Mouse (Mus musculus) cortical plate, adult 2 months (tissue): Measurements from ENCODE around the gene Fbxo2.
A peak's percentile ranks its signal among the peaks of the same experiment; 100 is the strongest.

Experiments used
- CTCF ChIP-seq: fragments of 200-500 bp; IDR thresholded peaks from 2 replicates; pipeline ENCODE4 v1.5.1; 2011; ENCODE audit warnings: mild to moderate bottlenecking, control low read depth, low read length; ENCODE audit not compliant: insufficient read depth; ENCODE audit errors: extremely low read depth
- POLR2A ChIP-seq: fragments of 200-500 bp; IDR thresholded peaks from 2 replicates; pipeline ENCODE4 v1.6.1; 2011; ENCODE audit warnings: mild to moderate bottlenecking, low read length, control low read depth; ENCODE audit not compliant: insufficient read depth; ENCODE audit errors: extremely low read depth

DNA sequence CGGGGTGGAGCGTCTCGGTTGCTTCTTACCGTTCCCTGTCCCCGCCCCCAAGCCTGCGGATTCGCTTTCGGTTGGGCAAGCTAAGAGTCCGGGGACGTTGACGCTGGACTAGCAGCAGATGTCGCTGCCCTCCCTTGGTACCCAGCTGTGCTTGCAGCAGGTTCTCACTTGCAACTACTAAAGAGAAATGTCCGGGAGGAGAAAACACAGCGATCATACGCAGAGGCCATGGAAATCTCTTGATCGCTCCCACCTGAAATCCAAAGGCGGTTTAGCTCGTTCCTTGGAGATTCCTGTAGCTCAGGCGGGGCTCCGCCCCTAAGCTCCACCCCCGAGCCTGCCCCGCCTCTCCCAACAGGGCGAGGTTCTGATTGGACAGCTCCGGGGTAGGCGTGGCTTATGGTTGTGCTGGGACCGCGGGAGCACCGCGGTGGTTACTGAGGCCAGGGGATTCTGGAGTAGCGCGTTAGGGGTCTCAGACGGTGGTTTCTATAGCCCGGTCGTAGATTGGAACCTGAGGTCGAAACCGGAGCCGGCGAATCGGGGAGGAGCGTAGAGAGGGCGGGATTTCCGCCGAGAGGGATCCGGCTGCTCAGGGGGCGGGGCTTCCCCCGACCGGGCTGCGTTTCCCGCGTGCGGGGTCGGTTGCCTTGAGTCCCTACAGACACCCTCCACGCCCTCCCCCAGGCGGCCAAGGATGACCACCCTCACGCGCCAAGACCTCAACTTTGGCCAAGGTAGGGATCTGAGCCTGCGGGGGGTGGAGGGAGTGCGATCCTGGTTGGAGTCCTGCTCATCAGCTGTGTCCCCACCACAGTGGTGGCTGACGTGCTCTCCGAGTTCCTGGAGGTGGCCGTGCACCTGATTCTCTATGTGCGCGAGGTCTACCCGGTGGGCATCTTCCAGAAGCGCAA lies 20.1 kb upstream of the Fbxo2 start:
- TF ChIP-seq POLR2A (peak; percentile 37), CTCF (peak; percentile 62)
